Comparison of ENCODE assay signal across 9 mouse cellular contexts in genomic region chr3:84155146-84155545, GRCm38 (mm10). TPM values are rescaled to one million over a fixed set of nuclear protein-coding genes. Genes with fewer than 3 reads are reported as not detected.
DNase-seq lines count a peak whose midpoint lies in the region; ATAC-seq and TF ChIP-seq lines count a peak whose summit lies in the region.
"Had no signal": no experiment of that assay in that cellular context is flagged by ENCODE, and none has a peak within 500 bp of the region (broad histone marks: within the 10 kb centered on the region; RNA-seq: fewer than 3 reads in every experiment).

No protein-coding gene starts in this region.

- no peaks in the 10 kb centered on the region for H3K4me1 ChIP-seq in kidney, adult 2 months (ENCODE audit: control insufficient read depth, insufficient read depth, low read length)
- no peaks in the 10 kb centered on the region for H3K4me1 ChIP-seq in hindbrain, embryonic 11.5 days (replicated peaks; ENCODE audit: control insufficient read depth, insufficient read depth, low read length)
- H3K4me1 ChIP-seq in midbrain, embryonic 11.5 days (ENCODE audit: control insufficient read depth, insufficient read depth, low read length), result no peaks in the 10 kb centered on the region

- no peaks in the 10 kb centered on the region for H3K27me3 ChIP-seq in kidney, adult 2 months (replicated peaks; ENCODE audit: control insufficient read depth, insufficient read depth, low read length)
- no peaks in the 10 kb centered on the region for H3K27me3 ChIP-seq in hindbrain, embryonic 11.5 days (ENCODE audit: control insufficient read depth, insufficient read depth, low read length)
- H3K27me3 ChIP-seq in midbrain, embryonic 11.5 days (ENCODE audit: control insufficient read depth, insufficient read depth, low read length), result no peaks in the 10 kb centered on the region

- 1% methylated on average over 26 of the region's 27 CpGs for WGBS in kidney, adult 2 months
- WGBS in hindbrain, embryonic 11.5 days, result under 1% methylated on average over 27 of the region's 27 CpGs
- WGBS in midbrain, embryonic 11.5 days, result under 1% methylated on average over 25 of the region's 27 CpGs

- no peak for TF ChIP-seq CTCF in kidney, adult 2 months (conservative IDR thresholded peaks at IDR 0.05; ENCODE audit: insufficient read depth, insufficient read length, low read depth, low read length)

- H3K4me2 ChIP-seq in hindbrain, embryonic 11.5 days (replicated peaks; ENCODE audit: low read depth, low read length), result peak overlapping the region; percentile 71
- H3K4me2 ChIP-seq in midbrain, embryonic 11.5 days, result peak overlapping the region; percentile 77

- H3K36me3 ChIP-seq in kidney, adult 2 months (ENCODE audit: control insufficient read depth, insufficient read depth, low read length), result no peaks in the 10 kb centered on the region
- peaks cover 2% of the 10 kb centered on the region; the same call in 1 of the 2 replicates for H3K36me3 ChIP-seq in hindbrain, embryonic 11.5 days (ENCODE audit: control insufficient read depth, insufficient read depth, low read length)
- no peaks in the 10 kb centered on the region for H3K36me3 ChIP-seq in midbrain, embryonic 11.5 days (ENCODE audit: control insufficient read depth, insufficient read depth, low read length)

- peak overlapping the region; percentile 47 for H3K4me3 ChIP-seq in kidney, adult 2 months (ENCODE audit: insufficient read depth, low read depth, low read length)
- H3K4me3 ChIP-seq in hindbrain, embryonic 11.5 days (ENCODE audit: low read depth, low read length), result peak overlapping the region; percentile 32
- peak overlapping the region; percentile 38 for H3K4me3 ChIP-seq in midbrain, embryonic 11.5 days (ENCODE audit: low read depth, low read length)

- H3K9me3 ChIP-seq in hindbrain, embryonic 11.5 days (ENCODE audit: control insufficient read depth, low read length), result no peaks in the 10 kb centered on the region
- H3K9me3 ChIP-seq in midbrain, embryonic 11.5 days (ENCODE audit: control insufficient read depth, low read length), result no peaks in the 10 kb centered on the region; the same call in 1 of the 2 replicates

- no peak for TF ChIP-seq POLR2A in kidney, adult 2 months (IDR thresholded peaks at IDR 0.05; ENCODE audit: low read depth, low read length)

- H3K9ac ChIP-seq in hindbrain, embryonic 11.5 days (ENCODE audit: low read depth, low read length), result peak overlapping the region; percentile 40
- H3K9ac ChIP-seq in midbrain, embryonic 11.5 days (ENCODE audit: low read length), result peak overlapping the region; percentile 69

- DNase-seq in kidney, adult 2 months, result no peak
- no peak for DNase-seq in kidney, postnatal 4 days
- peak; percentile 86 for DNase-seq in R1 (ENCODE audit: low read depth, low spot score)
- no peak for DNase-seq in hindbrain, embryonic 11.5 days (ENCODE audit: low spot score)
- no peak for DNase-seq in midbrain, embryonic 11.5 days (ENCODE audit: low spot score, missing footprints)
- DNase-seq in right cerebral cortex, postnatal 4 days, result no peak
- no peak for DNase-seq in cerebellum, postnatal 14 days

- no peak overlapping the region for H3K27ac ChIP-seq in kidney, adult 2 months (ENCODE audit: insufficient read depth, low read depth, low read length)
- no peak overlapping the region for H3K27ac ChIP-seq in hindbrain, embryonic 11.5 days (ENCODE audit: low read depth, low read length)
- no peak overlapping the region for H3K27ac ChIP-seq in midbrain, embryonic 11.5 days (ENCODE audit: low read depth, low read length)

- peak; percentile 70 for ATAC-seq in hindbrain, embryonic 11.5 days (ENCODE audit: low FRiP score)
- peak; percentile 54 for ATAC-seq in midbrain, embryonic 11.5 days (ENCODE audit: low FRiP score)
- ATAC-seq in cerebellum, adult (ENCODE audit: insufficient number of reproducible peaks, low FRiP score, low TSS enrichment), result no peak; the same call in none of the 2 replicates

RNA-seq across cellular contexts. Expression of gene Mnd1, which starts 0.4 kb away (rescaled TPM):
- 0.54 and 0.72 TPM in 2 replicates for polyA plus RNA-seq in kidney, adult 2 months (2012; rRNA removed)
- polyA plus RNA-seq in hindbrain, embryonic 11.5 days (2014; fragmentation: Nextera tagmentation; extraction: Ambion mirVana), result 10.4 and 10.9 TPM in 2 replicates
- 9.0 and 10.8 TPM in 2 replicates for polyA plus RNA-seq in midbrain, embryonic 11.5 days (2014; fragmentation: Nextera tagmentation; extraction: Ambion mirVana)

RNA-seq across cellular contexts. Expression of gene Gm6525, which starts 18.8 kb away (rescaled TPM):
- not detected in 2 replicates for polyA plus RNA-seq in kidney, adult 2 months (2012; rRNA removed)
- polyA plus RNA-seq in hindbrain, embryonic 11.5 days (2014; fragmentation: Nextera tagmentation; extraction: Ambion mirVana), result 0.99 and 1.6 TPM in 2 replicates
- polyA plus RNA-seq in midbrain, embryonic 11.5 days (2014; fragmentation: Nextera tagmentation; extraction: Ambion mirVana), result 0.83 and 1.4 TPM in 2 replicates
- polyA plus RNA-seq: brain, embryonic 14.5 days had no signal
